Mouse (Mus musculus) heart, postnatal 0 days (tissue): ENCODE data around the gene AL732309.1.

ENCODE experiments used
- CTCF ChIP-seq: IDR thresholded peaks from 2 replicates; pipeline ENCODE4 v1.5.1; 2016; ENCODE audit warnings: antibody characterized with exemption, control low read depth, low read depth
- EP300 ChIP-seq: IDR thresholded peaks from 2 replicates; pipeline ENCODE4 v1.6.1; 2016; ENCODE audit warnings: antibody characterized with exemption, low read depth

DNA sequence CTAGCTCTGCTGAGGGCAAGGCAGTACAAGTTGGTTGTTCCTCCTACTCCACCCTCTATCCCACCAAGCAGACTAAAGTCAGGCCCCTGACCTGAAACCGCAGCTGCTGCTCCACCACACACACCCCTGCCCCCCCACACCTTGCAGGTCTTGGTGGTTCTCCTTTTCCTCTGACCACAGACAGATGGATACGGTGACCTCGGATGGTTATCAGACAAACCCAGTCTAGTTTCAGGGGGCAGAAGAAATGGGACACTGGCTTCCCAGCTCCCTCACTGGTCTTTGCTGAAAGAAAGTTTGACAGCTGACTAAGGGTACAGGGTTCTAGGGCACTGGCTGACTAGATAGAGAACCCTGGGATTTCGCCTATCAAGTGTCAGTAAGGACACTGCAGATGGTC, 13.2 kb downstream of the AL732309.1 start:
- no peak for TF ChIP-seq CTCF
- no peak for TF ChIP-seq EP300
